Mouse (Mus musculus) stomach, postnatal 0 days (tissue): ENCODE measurements around the gene Dpp10.

ENCODE experiments used
- CTCF ChIP-seq: IDR thresholded peaks from 2 replicates; pipeline ENCODE4 v1.5.1; 2016; ENCODE audit warnings: antibody characterized with exemption, low read depth, mild to moderate bottlenecking, moderate library complexity
- EP300 ChIP-seq: optimal IDR thresholded peaks from 2 replicates; pipeline ENCODE3; 2016; ENCODE audit warnings: antibody characterized with exemption

GRCm38 (mm10) chr1:123801206-123801605 lies 244.2 kb downstream of the Dpp10 start:
- TF ChIP-seq CTCF (no peak), EP300 (no peak)
